Mouse (Mus musculus): ENCODE results near the gene Vmn1r18.
A peak's percentile ranks its signal among the peaks of the same experiment; 100 is the strongest.
"Not testable (repeated sequence)": the region's sequence is repeated elsewhere in the genome, so short reads cannot be mapped to it uniquely, and the experiment has no call there.

The Vmn1r18 gene

DNA sequence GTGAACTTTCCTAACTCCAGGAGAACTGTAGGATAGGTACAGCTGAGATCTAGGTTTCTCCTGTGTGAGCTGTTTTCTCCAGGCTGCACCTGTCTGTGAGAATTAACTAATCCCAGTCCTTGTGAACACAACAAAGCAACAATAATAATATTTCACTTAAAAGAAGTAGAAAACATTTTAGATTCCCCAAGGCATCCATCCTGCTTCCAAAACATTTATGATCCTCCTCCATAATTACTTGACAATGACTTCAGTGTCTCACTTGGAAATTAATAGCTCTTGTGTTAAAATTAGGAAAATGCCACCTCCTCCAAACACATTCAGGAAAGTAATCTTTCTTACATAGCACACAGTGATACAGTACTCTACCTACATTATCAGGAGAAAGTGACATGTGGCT lies at the start of gene Vmn1r18:
Gene Vmn1r18 (minus strand): TSS at position 101 of the 400 bp plus-strand sequence.
- DNase-seq = no peak

- peak in 1 of 2 experiments; percentile 9 for DNase-seq
Observed at GRCm38 (mm10) chr6:57431196-57431595, 35.6 kb upstream of the Vmn1r18 start.

DNA sequence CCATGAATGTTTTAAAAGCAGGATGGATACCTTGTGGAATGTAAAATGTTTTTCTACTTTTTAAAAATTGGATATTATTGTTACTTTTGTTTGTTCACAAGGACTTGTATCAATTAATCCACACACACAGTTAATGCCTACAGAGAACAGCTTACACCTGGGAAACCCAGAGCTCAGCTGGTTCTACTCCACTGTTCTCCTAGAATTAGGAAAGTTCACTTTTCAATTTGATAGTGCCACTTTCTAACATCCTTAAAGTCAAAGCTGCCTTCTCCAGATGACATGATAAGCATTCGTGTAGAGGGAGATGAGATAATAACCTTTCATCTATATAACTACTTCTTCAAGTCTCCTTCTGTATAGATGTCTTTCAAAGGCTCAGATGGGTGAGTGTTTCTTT lies 33.0 kb upstream of the Vmn1r18 start, which contains the start of gene Vmn1r20:
Gene Vmn1r20 (plus strand): TSS at position 301 of the 400 bp plus-strand sequence.
- DNase-seq = no peak

- DNase-seq = not testable (repeated sequence)
Observed at GRCm38 (mm10) chr6:57403480-57403879, 7.9 kb upstream of the Vmn1r18 start, which contains the start of gene Vmn1r19. TSS of gene Vmn1r19 (plus strand) at chr6:57403780.

DNA sequence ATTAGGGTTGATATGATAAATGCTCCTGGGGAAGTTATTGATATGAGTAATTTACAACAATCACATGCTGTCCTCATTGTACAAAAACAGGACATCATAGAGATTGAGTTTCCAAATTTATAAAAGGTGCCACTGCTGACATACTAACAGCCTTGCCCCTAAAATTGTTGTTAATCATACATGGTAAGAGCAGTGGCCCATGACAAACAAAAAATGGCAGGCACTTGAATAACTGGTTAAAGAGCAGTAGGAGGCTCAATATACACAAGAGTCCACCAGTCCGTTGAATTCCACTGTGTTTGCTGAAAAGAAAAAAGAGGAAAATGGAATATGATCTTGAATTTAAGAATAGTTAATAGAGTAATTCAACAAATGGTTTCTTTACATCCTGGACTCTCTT lies 28.1 kb downstream of the Vmn1r18 start:
- DNase-seq = peak; percentile 10 to 11

DNA sequence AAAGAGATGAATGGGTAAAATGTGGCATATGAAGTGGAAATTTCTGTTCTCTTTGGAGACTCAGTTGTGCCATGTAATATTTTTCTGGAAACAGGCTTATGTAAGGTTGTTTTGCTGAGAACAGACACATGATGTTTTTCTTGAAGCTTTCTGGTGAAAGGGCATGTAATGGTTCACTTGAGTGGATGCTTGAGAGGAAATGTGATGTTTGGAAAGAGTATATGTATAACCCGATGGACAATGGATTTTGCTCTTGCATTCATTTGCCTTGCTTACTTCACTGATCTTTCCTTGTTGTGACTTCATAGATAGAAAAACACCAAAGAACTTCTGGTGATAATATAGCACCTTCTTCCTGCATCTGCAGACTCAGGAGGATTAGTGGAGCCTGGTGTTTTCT lies 29.7 kb downstream of the Vmn1r18 start:
- DNase-seq = peak in 1 of 2 experiments; percentile 10

- no peak for DNase-seq
Observed at GRCm38 (mm10) chr6:57363627-57364026, 32.0 kb downstream of the Vmn1r18 start, which contains the start of gene Vmn1r17. TSS of gene Vmn1r17 (minus strand) at chr6:57363727.

DNA sequence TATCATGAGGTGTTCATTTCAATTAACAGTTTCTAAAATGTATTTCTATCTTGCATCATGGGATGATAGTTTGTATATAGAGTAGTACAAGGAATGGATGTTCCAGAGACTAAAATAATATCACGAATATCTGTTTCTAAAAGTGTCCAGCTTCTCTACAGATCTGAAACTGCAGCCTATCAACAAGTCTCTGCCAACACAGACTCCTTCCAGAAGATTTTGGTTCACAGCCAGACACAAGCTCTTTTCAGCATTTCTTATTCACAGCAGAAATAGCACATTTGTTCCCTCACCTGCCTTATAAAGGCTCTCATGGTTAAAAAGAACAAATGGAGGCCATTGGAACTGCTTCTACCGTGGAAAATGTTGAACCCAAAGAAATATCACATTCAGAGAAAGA lies 38.7 kb downstream of the Vmn1r18 start:
- DNase-seq = no peak

DNA sequence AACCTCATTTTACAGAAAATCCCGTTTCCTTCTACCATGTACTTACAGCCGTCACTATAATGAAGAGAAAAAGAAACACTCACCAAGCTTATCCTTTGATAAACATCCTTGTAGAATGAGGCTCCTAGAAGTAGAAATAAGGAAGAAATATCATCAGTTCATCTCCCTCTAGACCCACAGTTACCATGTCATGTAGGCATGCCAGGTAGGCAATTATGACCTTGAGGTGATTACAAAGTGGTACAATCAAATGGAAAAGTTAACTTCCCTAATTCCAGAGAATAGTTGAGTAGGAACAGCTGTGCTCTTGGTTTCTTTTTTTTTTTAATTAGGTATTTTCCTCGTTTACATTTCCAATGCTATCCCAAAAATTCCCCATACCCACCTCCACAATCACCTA lies 66.2 kb downstream of the Vmn1r18 start, which contains the start of gene Vmn1r16:
Gene Vmn1r16 (minus strand): TSS at position 101 of the 400 bp plus-strand sequence.
- DNase-seq = no peak
